Mouse (Mus musculus) lung, embryonic 14.5 days (tissue): ENCODE results near the gene Vav2. TPM values are rescaled to one million over a fixed set of nuclear protein-coding genes. Genes with fewer than 3 reads are reported as not detected.

Experiments
- ATAC-seq: fragments of 200-750 bp; cut with Nextera tagmentation; 2 replicates; pipeline ENCODE4 v1.8.0; 2017; ENCODE audit warnings: mild to moderate bottlenecking, moderate TSS enrichment, moderate library complexity; ENCODE audit not compliant: insufficient read depth
- DNase-seq: peaks from one replicate; pipeline ENCODE4 v3.0.0-alpha.2; 2015
- H3K27ac ChIP-seq: fragments of 300-500 bp; sonication (generic); 2 replicates; pipeline ENCODE4 v1.5.1; 2014; ENCODE audit warnings: low read depth, mild to moderate bottlenecking, moderate library complexity
- H3K27me3 ChIP-seq: fragments of 300-500 bp; sonication (generic); 2 replicates; pipeline ENCODE4 v1.6.1; 2014; ENCODE audit warnings: low read length, control low read depth; ENCODE audit not compliant: insufficient read depth
- H3K36me3 ChIP-seq: fragments of 300-500 bp; sonication (generic); 2 replicates; pipeline ENCODE4 v1.6.1; 2014; ENCODE audit warnings: control low read depth; ENCODE audit not compliant: insufficient read depth
- H3K4me1 ChIP-seq: fragments of 300-500 bp; sonication (generic); 2 replicates; pipeline ENCODE4 v1.6.1; 2014; ENCODE audit warnings: antibody characterized with exemption, control low read depth; ENCODE audit not compliant: insufficient read depth
- H3K4me2 ChIP-seq: fragments of 300-500 bp; sonication (generic); 2 replicates; pipeline ENCODE4 v1.6.1; 2014; ENCODE audit warnings: mild to moderate bottlenecking
- H3K4me3 ChIP-seq: fragments of 300-500 bp; sonication (generic); 2 replicates; pipeline ENCODE4 v1.5.1; 2014; ENCODE audit warnings: low read depth, low read length
- H3K9ac ChIP-seq: fragments of 300-500 bp; sonication (generic); 2 replicates; pipeline ENCODE4 v1.6.1; 2014
- H3K9me3 ChIP-seq: fragments of 300-500 bp; sonication (generic); 2 replicates; pipeline ENCODE4 v1.6.1; 2016; ENCODE audit warnings: low read depth, low read length, control low read depth
- CTCF ChIP-seq: IDR thresholded peaks from 2 replicates; pipeline ENCODE4 v1.5.1; 2016; ENCODE audit warnings: antibody characterized with exemption, low read depth
- WGBS: fragments of 180-500 bp; shearing (Covaris S2); extraction: QIAGEN DNeasy Blood & Tissue Kit; methylation state at CpG from one replicate; pipeline ENCODE4 v1.1.7; 2014; 5-methylcytosine and 5-hydroxymethylcytosine counted together
- polyA plus RNA-seq: library from polyadenylated mRNA; unstranded; fragments of >200 nt; fragmentation: Nextera tagmentation; extraction: Ambion mirVana; gene quantifications from 2 replicates; pipeline ENCODE4 v1.2.1, GENCODE M21; 2014

The Vav2 gene
- polyA plus RNA-seq, 1 experiment from 2014 or later, result 8.6 TPM

DNA sequence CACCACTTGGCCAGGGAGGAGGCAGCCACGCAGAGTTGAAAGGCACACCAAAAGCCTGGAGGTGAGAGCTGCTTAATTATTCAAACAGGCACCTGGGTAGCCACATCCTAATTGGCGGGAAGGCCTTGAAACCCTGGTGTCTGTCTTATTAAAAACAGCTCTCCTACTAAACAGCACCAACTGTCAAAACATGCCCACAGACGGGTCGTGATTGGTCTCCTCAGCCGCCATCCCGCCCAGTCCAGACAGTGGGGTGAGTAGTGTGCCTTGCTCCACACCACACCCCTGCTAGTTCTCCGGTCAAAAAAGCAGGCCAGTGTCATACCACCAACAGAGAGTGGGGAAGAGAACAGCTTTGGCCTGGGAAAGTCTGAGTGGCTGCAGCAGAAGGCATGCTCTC lies 100.5 kb downstream of the Vav2 start:
- Histone ChIP-seq H3K4me3 (no peak overlapping the region), H3K9me3 (no peaks in the 10 kb centered on the region), H3K27me3 (no peaks in the 10 kb centered on the region), H3K9ac (no peak overlapping the region), H3K4me1 (peaks cover 21% of the 10 kb centered on the region), H3K4me2 (no peak overlapping the region), H3K36me3 (no peaks in the 10 kb centered on the region), H3K27ac (no peak overlapping the region)
- ATAC-seq (no peak), DNase-seq (no peak)
- 67% methylated on average over 7 of the region's 7 CpGs for WGBS
- TF ChIP-seq CTCF, result no peak

GRCm38 (mm10) chr2:27324690-27325089 lies 102.1 kb downstream of the Vav2 start:
- no peaks in the 10 kb centered on the region for H3K9me3 ChIP-seq
- no peaks in the 10 kb centered on the region for H3K36me3 ChIP-seq
- TF ChIP-seq CTCF, result no peak
- H3K4me2 ChIP-seq, result no peak overlapping the region
- H3K9ac ChIP-seq, result no peak overlapping the region
- H3K27ac ChIP-seq, result peak overlapping the region; percentile 39; the same call in 1 of the 2 replicates
- WGBS, result 18% methylated on average over 2 of the region's 2 CpGs
- H3K27me3 ChIP-seq, result no peaks in the 10 kb centered on the region
- DNase-seq (peak; percentile 31), ATAC-seq (no peak)
- no peak overlapping the region for H3K4me3 ChIP-seq
- peaks cover 21% of the 10 kb centered on the region for H3K4me1 ChIP-seq

GRCm38 (mm10) chr2:27321431-27321875 lies 105.4 kb downstream of the Vav2 start:
- no peak overlapping the region for H3K4me2 ChIP-seq
- ATAC-seq (no peak), DNase-seq (no peak)
- no peak overlapping the region for H3K4me3 ChIP-seq
- H3K9me3 ChIP-seq, result no peaks in the 10 kb centered on the region
- peaks cover 6% of the 10 kb centered on the region; the same call in 1 of the 2 replicates for H3K4me1 ChIP-seq
- no peak overlapping the region for H3K27ac ChIP-seq
- H3K9ac ChIP-seq, result no peak overlapping the region
- no peaks in the 10 kb centered on the region for H3K27me3 ChIP-seq
- no peak for TF ChIP-seq CTCF
- WGBS, result 30% methylated on average over 6 of the region's 6 CpGs
- no peaks in the 10 kb centered on the region for H3K36me3 ChIP-seq

GRCm38 (mm10) chr2:27320820-27321219 lies 106.0 kb downstream of the Vav2 start:
- 73% methylated on average over 8 of the region's 8 CpGs for WGBS
- no peak overlapping the region for H3K4me3 ChIP-seq
- TF ChIP-seq CTCF, result no peak
- no peaks in the 10 kb centered on the region for H3K9me3 ChIP-seq
- H3K4me1 ChIP-seq, result peaks cover 6% of the 10 kb centered on the region; the same call in 1 of the 2 replicates
- no peak overlapping the region for H3K27ac ChIP-seq
- no peaks in the 10 kb centered on the region for H3K36me3 ChIP-seq
- H3K9ac ChIP-seq, result no peak overlapping the region
- no peak overlapping the region for H3K4me2 ChIP-seq
- DNase-seq, result no peak
- no peak for ATAC-seq
- H3K27me3 ChIP-seq, result no peaks in the 10 kb centered on the region

GRCm38 (mm10) chr2:27318606-27319005 lies 108.2 kb downstream of the Vav2 start:
- no peaks in the 10 kb centered on the region for H3K9me3 ChIP-seq
- H3K27ac ChIP-seq, result no peak overlapping the region
- no peaks in the 10 kb centered on the region for H3K36me3 ChIP-seq
- no peak for ATAC-seq
- H3K4me1 ChIP-seq, result no peaks in the 10 kb centered on the region
- 50% methylated on average over 4 of the region's 4 CpGs for WGBS
- no peak overlapping the region for H3K4me3 ChIP-seq
- no peak overlapping the region for H3K4me2 ChIP-seq
- no peak for DNase-seq
- H3K27me3 ChIP-seq, result no peaks in the 10 kb centered on the region
- H3K9ac ChIP-seq, result no peak overlapping the region
- no peak for TF ChIP-seq CTCF

GRCm38 (mm10) chr2:27318197-27318596 lies 108.6 kb downstream of the Vav2 start:
- no peak for DNase-seq
- no peaks in the 10 kb centered on the region for H3K9me3 ChIP-seq
- no peaks in the 10 kb centered on the region for H3K36me3 ChIP-seq
- TF ChIP-seq CTCF, result no peak
- H3K4me3 ChIP-seq, result no peak overlapping the region
- no peaks in the 10 kb centered on the region for H3K27me3 ChIP-seq
- WGBS, result 27% methylated on average over 1 of the region's 1 CpGs
- no peak overlapping the region for H3K9ac ChIP-seq
- no peak for ATAC-seq
- H3K27ac ChIP-seq, result no peak overlapping the region
- H3K4me1 ChIP-seq, result no peaks in the 10 kb centered on the region
- H3K4me2 ChIP-seq, result no peak overlapping the region

- Histone ChIP-seq H3K9ac (no peak overlapping the region), H3K27ac (no peak overlapping the region), H3K36me3 (no peaks in the 10 kb centered on the region), H3K4me1 (no peaks in the 10 kb centered on the region), H3K4me2 (no peak overlapping the region), H3K9me3 (no peaks in the 10 kb centered on the region), H3K27me3 (no peaks in the 10 kb centered on the region), H3K4me3 (no peak overlapping the region)
- 85% methylated on average over 5 of the region's 5 CpGs for WGBS
- ATAC-seq (no peak), DNase-seq (no peak)
- TF ChIP-seq CTCF, result no peak
These were observed 110.7 kb downstream of the Vav2 start for GRCm38 (mm10) chr2:27316167-27316566.

DNA sequence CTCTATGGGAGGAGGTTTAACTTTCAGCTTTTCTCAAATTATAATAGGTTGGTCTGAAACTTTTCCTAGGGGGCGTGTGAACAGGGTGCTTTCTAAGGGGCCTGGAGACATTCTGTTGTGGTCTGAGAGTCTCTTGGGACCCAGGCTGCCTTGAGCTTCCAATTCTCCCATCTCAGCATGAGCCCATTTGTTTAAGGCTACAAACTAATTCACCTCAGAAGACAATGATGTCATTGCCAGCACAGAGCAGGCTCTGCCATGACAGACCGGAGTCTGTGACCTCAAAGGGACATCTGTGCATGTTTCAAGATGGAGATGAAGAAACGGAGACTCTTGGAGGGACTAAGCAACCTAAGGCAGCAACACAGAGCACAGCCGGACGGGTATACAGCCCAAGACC lies 112.6 kb downstream of the Vav2 start:
- Histone ChIP-seq H3K4me1 (no peaks in the 10 kb centered on the region), H3K4me2 (no peak overlapping the region), H3K36me3 (no peaks in the 10 kb centered on the region), H3K9me3 (no peaks in the 10 kb centered on the region), H3K27me3 (no peaks in the 10 kb centered on the region), H3K9ac (no peak overlapping the region), H3K27ac (no peak overlapping the region), H3K4me3 (no peak overlapping the region)
- 86% methylated on average over 5 of the region's 5 CpGs for WGBS
- TF ChIP-seq CTCF, result no peak
- ATAC-seq, result no peak
- no peak for DNase-seq
